ENCODE assay signal across 20 mouse cellular contexts in genomic region chr14:45618351-45618750, GRCm38 (mm10). TPM values are rescaled to one million over a fixed set of nuclear protein-coding genes. Genes with fewer than 3 reads are reported as not detected.
DNase-seq lines count a peak whose midpoint lies in the region; ATAC-seq and TF ChIP-seq lines count a peak whose summit lies in the region.
"Had no signal": no experiment of that assay in that cellular context is flagged by ENCODE, and none has a peak within 500 bp of the region (broad histone marks: within the 10 kb centered on the region; RNA-seq: fewer than 3 reads in every experiment).

No protein-coding gene starts in this region.

- ATAC-seq in forebrain, embryonic 13.5 days, result peak; percentile 43; the same call in 1 of the 2 replicates
- ATAC-seq in forebrain, embryonic 12.5 days (ENCODE audit: low FRiP score), result no peak
- no peak for ATAC-seq in hindbrain, embryonic 14.5 days (ENCODE audit: low FRiP score)
- ATAC-seq in lung, embryonic 14.5 days (ENCODE audit: insufficient read depth), result peak; percentile 44; the same call in 1 of the 2 replicates
- no peak for ATAC-seq in midbrain, embryonic 15.5 days (replicated peaks)

- peak; percentile 42 for DNase-seq in hindbrain, embryonic 14.5 days (ENCODE audit: low spot score)
- DNase-seq in hindbrain, embryonic 10.5 days (ENCODE audit: low spot score), result no peak
- DNase-seq in lung, embryonic 14.5 days, result peak; percentile 73
- no peak for DNase-seq in lung, postnatal 14 days
- peak; percentile 2 for DNase-seq in mesoderm, embryonic 11.5 days (ENCODE audit: low read depth, low spot score)
- DNase-seq: adrenal gland, postnatal 14 days; cerebellum, adult 8-10 months; gastrocnemius, postnatal 36 days; kidney, postnatal 25 days; liver; thymus, postnatal 14 days had no signal

- H3K4me1 ChIP-seq in forebrain, embryonic 13.5 days, result peaks cover 12% of the 10 kb centered on the region
- H3K4me1 ChIP-seq in forebrain, embryonic 12.5 days, result peaks cover 6% of the 10 kb centered on the region; the same call in 1 of the 2 replicates
- no peaks in the 10 kb centered on the region for H3K4me1 ChIP-seq in hindbrain, embryonic 14.5 days (replicated peaks; ENCODE audit: control insufficient read depth, insufficient read depth, low read length)
- H3K4me1 ChIP-seq in hindbrain, embryonic 10.5 days (replicated peaks), result no peaks in the 10 kb centered on the region
- H3K4me1 ChIP-seq in lung, embryonic 14.5 days (ENCODE audit: insufficient read depth), result 0 out of 2 replicates have a peak, but pooled peaks cover 3% of the 10 kb centered on the region
- 0 out of 2 replicates have a peak, but pooled peaks cover 2% of the 10 kb centered on the region for H3K4me1 ChIP-seq in midbrain, embryonic 15.5 days
- H3K4me1 ChIP-seq: liver, embryonic 15.5 days; midbrain, embryonic 10.5 days had no signal

- no peak overlapping the region for H3K4me2 ChIP-seq in forebrain, embryonic 13.5 days
- no peak overlapping the region for H3K4me2 ChIP-seq in forebrain, embryonic 12.5 days
- H3K4me2 ChIP-seq in hindbrain, embryonic 14.5 days (replicated peaks), result no peak overlapping the region
- no peak overlapping the region for H3K4me2 ChIP-seq in lung, embryonic 14.5 days
- no peak overlapping the region for H3K4me2 ChIP-seq in midbrain, embryonic 15.5 days
- H3K4me2 ChIP-seq: liver, embryonic 15.5 days had no signal

- H3K36me3 ChIP-seq in forebrain, embryonic 13.5 days (ENCODE audit: poor library complexity, severe bottlenecking), result peaks cover 46% of the 10 kb centered on the region
- H3K36me3 ChIP-seq in forebrain, embryonic 12.5 days (replicated peaks), result peaks cover 25% of the 10 kb centered on the region
- peaks cover 55% of the 10 kb centered on the region for H3K36me3 ChIP-seq in hindbrain, embryonic 14.5 days (replicated peaks; ENCODE audit: control insufficient read depth, insufficient read depth)
- peaks cover 43% of the 10 kb centered on the region for H3K36me3 ChIP-seq in hindbrain, embryonic 10.5 days
- peaks cover 12% of the 10 kb centered on the region; the same call in 1 of the 2 replicates for H3K36me3 ChIP-seq in lung, embryonic 14.5 days (ENCODE audit: insufficient read depth)
- H3K36me3 ChIP-seq in midbrain, embryonic 15.5 days (replicated peaks), result peaks cover 9% of the 10 kb centered on the region; the same call in 1 of the 2 replicates

- H3K9ac ChIP-seq in forebrain, embryonic 13.5 days, result no peak overlapping the region
- H3K9ac ChIP-seq in forebrain, embryonic 12.5 days, result no peak overlapping the region
- no peak overlapping the region for H3K9ac ChIP-seq in hindbrain, embryonic 14.5 days
- no peak overlapping the region for H3K9ac ChIP-seq in lung, embryonic 14.5 days
- no peak overlapping the region for H3K9ac ChIP-seq in midbrain, embryonic 15.5 days
- H3K9ac ChIP-seq: liver, embryonic 15.5 days had no signal

- H3K27me3 ChIP-seq in forebrain, embryonic 13.5 days, result no peaks in the 10 kb centered on the region
- no peaks in the 10 kb centered on the region for H3K27me3 ChIP-seq in forebrain, embryonic 12.5 days
- H3K27me3 ChIP-seq in hindbrain, embryonic 14.5 days (ENCODE audit: control insufficient read depth, insufficient read depth, low read length), result no peaks in the 10 kb centered on the region
- H3K27me3 ChIP-seq in hindbrain, embryonic 10.5 days (ENCODE audit: insufficient read depth, poor library complexity, severe bottlenecking), result no peaks in the 10 kb centered on the region
- H3K27me3 ChIP-seq in lung, embryonic 14.5 days (ENCODE audit: insufficient read depth, low read length), result no peaks in the 10 kb centered on the region
- no peaks in the 10 kb centered on the region for H3K27me3 ChIP-seq in midbrain, embryonic 15.5 days (replicated peaks)
- H3K27me3 ChIP-seq: liver, embryonic 15.5 days had no signal

- H3K27ac ChIP-seq in forebrain, embryonic 13.5 days, result peak overlapping the region; percentile 7; the same call in 1 of the 2 replicates
- H3K27ac ChIP-seq in forebrain, embryonic 12.5 days, result no peak overlapping the region
- H3K27ac ChIP-seq in hindbrain, embryonic 14.5 days, result peak overlapping the region; percentile 26; the same call in 1 of the 2 replicates
- no peak overlapping the region for H3K27ac ChIP-seq in hindbrain, embryonic 10.5 days
- no peak overlapping the region for H3K27ac ChIP-seq in lung, embryonic 14.5 days (ENCODE audit: low read depth)
- H3K27ac ChIP-seq in midbrain, embryonic 15.5 days, result no peak overlapping the region
- H3K27ac ChIP-seq: heart, embryonic 10.5 days; layer of hippocampus, adult 2 months; limb, embryonic 10.5 days; liver, embryonic 15.5 days; macrophage; midbrain, embryonic 10.5 days had no signal

- no peaks in the 10 kb centered on the region for H3K9me3 ChIP-seq in forebrain, embryonic 13.5 days (replicated peaks)
- no peaks in the 10 kb centered on the region for H3K9me3 ChIP-seq in forebrain, embryonic 12.5 days
- H3K9me3 ChIP-seq in hindbrain, embryonic 14.5 days (ENCODE audit: control insufficient read depth, low read length), result no peaks in the 10 kb centered on the region
- H3K9me3 ChIP-seq in hindbrain, embryonic 10.5 days, result no peaks in the 10 kb centered on the region
- H3K9me3 ChIP-seq in lung, embryonic 14.5 days (ENCODE audit: low read depth, low read length), result no peaks in the 10 kb centered on the region
- H3K9me3 ChIP-seq in midbrain, embryonic 15.5 days, result no peaks in the 10 kb centered on the region
- H3K9me3 ChIP-seq: heart, embryonic 10.5 days; limb, embryonic 10.5 days; liver, embryonic 15.5 days; midbrain, embryonic 10.5 days had no signal

- WGBS in forebrain, embryonic 13.5 days, result 56% methylated on average over 6 of the region's 6 CpGs
- 74% methylated on average over 6 of the region's 6 CpGs for WGBS in forebrain, embryonic 12.5 days
- WGBS in hindbrain, embryonic 14.5 days, result 65% methylated on average over 6 of the region's 6 CpGs
- WGBS in hindbrain, embryonic 10.5 days, result 90% methylated on average over 6 of the region's 6 CpGs
- WGBS in lung, embryonic 14.5 days, result 55% methylated on average over 6 of the region's 6 CpGs
- WGBS in midbrain, embryonic 15.5 days, result 71% methylated on average over 6 of the region's 6 CpGs

- no peak for TF ChIP-seq CTCF in lung, embryonic 14.5 days (IDR thresholded peaks at IDR 0.05; ENCODE audit: low read depth)

- H3K4me3 ChIP-seq in forebrain, embryonic 13.5 days, result no peak overlapping the region
- no peak overlapping the region for H3K4me3 ChIP-seq in forebrain, embryonic 12.5 days (replicated peaks)
- no peak overlapping the region for H3K4me3 ChIP-seq in hindbrain, embryonic 14.5 days (replicated peaks; ENCODE audit: low read length)
- H3K4me3 ChIP-seq in hindbrain, embryonic 10.5 days, result no peak overlapping the region
- H3K4me3 ChIP-seq in lung, embryonic 14.5 days (ENCODE audit: low read depth, low read length), result no peak overlapping the region
- H3K4me3 ChIP-seq in midbrain, embryonic 15.5 days, result no peak overlapping the region
- H3K4me3 ChIP-seq: heart, embryonic 10.5 days; layer of hippocampus, adult 2 months; limb, embryonic 10.5 days; liver, embryonic 15.5 days; midbrain, embryonic 10.5 days had no signal

RNA-seq across cellular contexts. Expression of gene Ddhd1, which starts 39.6 kb away (rescaled TPM):
- polyA plus RNA-seq in forebrain, embryonic 13.5 days (2015; fragmentation: Nextera tagmentation; extraction: Ambion mirVana), result 12.4 and 13.4 TPM in 2 replicates
- 16.7 and 16.8 TPM in 2 replicates for polyA plus RNA-seq in forebrain, embryonic 12.5 days (2016; fragmentation: Nextera tagmentation; extraction: Ambion mirVana)
- polyA plus RNA-seq in hindbrain, embryonic 14.5 days (2014; fragmentation: Nextera tagmentation; extraction: Ambion mirVana), result 28.4 and 28.7 TPM in 2 replicates
- polyA plus RNA-seq in hindbrain, embryonic 10.5 days (2016; fragmentation: Nextera tagmentation; extraction: Ambion mirVana), result 8.5 and 9.1 TPM in 2 replicates
- polyA plus RNA-seq in lung, embryonic 14.5 days (2014; fragmentation: Nextera tagmentation; extraction: Ambion mirVana), result 7.2 and 8.5 TPM in 2 replicates
- polyA plus RNA-seq in midbrain, embryonic 15.5 days (2015; fragmentation: Nextera tagmentation; extraction: Ambion mirVana), result 19.3 and 19.8 TPM in 2 replicates

Comparison
In these comparisons a context has a peak if more than half of its experiments do, and no peak if none do; other contexts are left out.
1. ATAC-seq: peak in forebrain, embryonic 13.5 days (single experiment) and lung, embryonic 14.5 days (single experiment); none in forebrain, embryonic 12.5 days (single experiment), hindbrain, embryonic 14.5 days (single experiment) and midbrain, embryonic 15.5 days (single experiment).
2. H3K27ac ChIP-seq: peak in forebrain, embryonic 13.5 days (single experiment) and hindbrain, embryonic 14.5 days (single experiment); none in forebrain, embryonic 12.5 days (single experiment), hindbrain, embryonic 10.5 days (single experiment), lung, embryonic 14.5 days (single experiment) and midbrain, embryonic 15.5 days (single experiment).
3. DNase-seq: peak in hindbrain, embryonic 14.5 days (single experiment), lung, embryonic 14.5 days (single experiment) and mesoderm, embryonic 11.5 days (single experiment); none in hindbrain, embryonic 10.5 days (single experiment) and lung, postnatal 14 days (single experiment).